Mouse (Mus musculus) cortical plate, adult 2 months (tissue): Measurements from ENCODE around the gene Mgmt. TPM values are rescaled to one million over a fixed set of nuclear protein-coding genes. Genes with fewer than 3 reads are reported as not detected.

Experiments used
- H3K27ac ChIP-seq: fragments of 200-500 bp; 2 replicates; pipeline ENCODE4 v1.5.1; 2012; ENCODE audit warnings: low read length, control low read depth, inconsistent platforms; ENCODE audit not compliant: insufficient read depth
- H3K4me1 ChIP-seq: fragments of 200-500 bp; 2 replicates; pipeline ENCODE4 v1.6.1; 2011; ENCODE audit warnings: low read length; ENCODE audit not compliant: control insufficient read depth, insufficient read depth
- H3K4me3 ChIP-seq: fragments of 200-500 bp; 2 replicates; pipeline ENCODE4 v1.5.1; 2011; ENCODE audit warnings: mild to moderate bottlenecking, low read length, control low read depth; ENCODE audit not compliant: insufficient read depth
- CTCF ChIP-seq: fragments of 200-500 bp; IDR thresholded peaks from 2 replicates; pipeline ENCODE4 v1.5.1; 2011; ENCODE audit warnings: mild to moderate bottlenecking, control low read depth, low read length; ENCODE audit not compliant: insufficient read depth; ENCODE audit errors: extremely low read depth
- POLR2A ChIP-seq: fragments of 200-500 bp; IDR thresholded peaks from 2 replicates; pipeline ENCODE4 v1.6.1; 2011; ENCODE audit warnings: mild to moderate bottlenecking, low read length, control low read depth; ENCODE audit not compliant: insufficient read depth; ENCODE audit errors: extremely low read depth
- polyA plus RNA-seq: library from polyadenylated mRNA; depleted of rRNA; stranded (reverse); fragments of >200 nt; gene quantifications from 2 replicates; pipeline ENCODE4 v1.2.3, GENCODE M21; 2012

Mgmt gene
- polyA plus RNA-seq, 1 experiment = 0.84 TPM

DNA sequence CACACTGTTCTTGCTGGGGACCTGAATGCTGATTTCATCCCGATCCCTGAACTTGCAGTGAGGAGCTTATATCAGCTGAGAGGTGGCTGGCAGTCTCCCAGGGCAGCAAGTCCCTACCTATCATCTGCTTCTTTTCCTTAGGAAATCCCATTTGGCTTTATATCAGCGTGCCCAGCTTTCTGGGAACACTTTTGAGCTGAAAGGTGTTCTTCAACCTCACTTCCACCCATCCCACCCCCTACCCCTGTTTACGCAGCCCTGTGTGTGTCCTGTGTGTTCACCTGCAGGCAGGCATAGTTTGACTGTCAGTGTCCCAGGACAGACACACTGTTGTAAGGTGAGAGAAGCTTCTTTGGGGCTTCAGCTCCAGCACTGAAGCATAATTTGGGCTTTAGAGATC, 119.0 kb downstream of the Mgmt start:
- TF ChIP-seq CTCF = no peak
- no peak for TF ChIP-seq POLR2A
- no peak overlapping the region for H3K4me3 ChIP-seq
- no peaks in the 10 kb centered on the region for H3K4me1 ChIP-seq
- no peak overlapping the region for H3K27ac ChIP-seq

DNA sequence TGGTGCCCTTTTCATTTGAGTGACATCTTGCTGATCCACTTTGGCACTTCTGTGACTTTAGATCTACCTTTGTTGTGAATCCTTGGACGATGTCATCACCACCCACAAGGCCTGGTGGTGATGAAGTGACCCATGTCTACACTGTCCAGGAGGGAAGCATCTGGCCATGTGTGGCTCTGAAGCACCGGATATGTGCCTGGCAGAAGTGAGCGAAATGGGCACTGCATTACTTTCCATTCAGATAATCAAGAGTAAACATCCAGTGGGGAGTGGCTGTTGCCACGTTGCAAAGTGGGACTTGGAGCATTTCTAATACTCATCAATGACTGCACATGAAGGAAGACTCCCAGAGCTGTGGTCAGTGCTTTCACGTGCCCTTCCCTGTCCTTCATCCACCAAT, 124.2 kb downstream of the Mgmt start:
- TF ChIP-seq POLR2A = no peak
- no peak for TF ChIP-seq CTCF
- Histone ChIP-seq H3K4me3 (no peak overlapping the region), H3K27ac (no peak overlapping the region), H3K4me1 (no peaks in the 10 kb centered on the region)

DNA sequence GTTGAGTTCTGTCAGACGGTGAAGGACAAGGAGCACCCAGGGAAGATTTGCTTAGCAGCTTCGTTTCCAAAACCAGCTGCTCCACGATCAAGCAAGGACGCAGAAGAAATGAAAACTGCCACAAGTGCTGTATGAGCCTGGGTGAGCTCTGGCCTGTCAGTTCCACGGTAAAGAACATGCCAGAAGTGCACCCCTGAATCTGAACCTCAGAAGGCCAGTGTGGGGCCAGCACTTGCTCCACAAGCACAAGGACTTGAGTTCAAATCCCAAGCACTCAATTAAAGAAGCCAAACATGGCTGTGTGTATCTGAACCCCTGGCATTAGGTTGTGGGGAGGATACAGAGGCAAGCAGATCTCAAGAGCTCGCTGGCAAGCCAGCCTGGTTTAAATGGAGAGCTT, 125.8 kb downstream of the Mgmt start:
- TF ChIP-seq POLR2A (no peak), CTCF (no peak)
- H3K4me1 ChIP-seq = no peaks in the 10 kb centered on the region
- no peak overlapping the region for H3K27ac ChIP-seq
- no peak overlapping the region for H3K4me3 ChIP-seq

DNA sequence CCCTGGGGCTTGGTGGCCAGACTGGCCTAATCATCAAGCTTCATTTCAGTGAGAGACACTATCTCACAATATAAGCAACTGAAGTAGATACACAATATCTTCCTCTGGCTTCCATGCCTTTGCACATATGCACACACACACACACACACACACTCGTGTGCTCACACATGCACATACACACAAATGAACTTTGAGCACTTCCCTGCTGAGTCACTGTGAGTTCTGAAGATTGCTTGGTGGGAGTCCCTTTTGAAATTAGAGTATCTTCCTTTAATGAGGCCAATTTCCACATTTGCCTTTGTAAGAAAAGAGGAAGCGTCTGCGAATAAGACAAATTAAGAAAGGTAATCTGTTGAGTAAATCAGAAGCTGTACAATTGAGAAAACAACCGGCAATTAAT, 136.4 kb downstream of the Mgmt start:
- H3K27ac ChIP-seq = no peak overlapping the region
- TF ChIP-seq CTCF (no peak), POLR2A (no peak)
- no peaks in the 10 kb centered on the region for H3K4me1 ChIP-seq
- no peak overlapping the region for H3K4me3 ChIP-seq

DNA sequence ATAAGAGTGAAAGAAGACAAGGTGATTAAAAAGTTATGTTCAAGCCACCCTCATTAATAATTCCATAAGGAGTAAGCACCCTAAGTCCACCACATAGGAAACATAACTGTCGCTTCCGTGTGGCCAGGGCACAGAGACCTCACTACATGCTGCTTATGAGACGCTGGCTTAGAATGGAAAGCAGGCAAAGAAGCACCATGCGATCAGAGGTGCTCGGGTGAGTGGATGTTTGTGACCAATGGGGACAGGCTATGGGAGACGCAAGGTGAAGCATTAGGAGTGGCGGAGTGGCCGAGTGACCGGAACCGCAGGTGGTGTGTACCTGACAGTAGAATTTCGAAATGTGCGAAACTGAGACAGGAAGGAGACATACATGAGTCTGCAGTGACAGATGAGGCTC, 138.8 kb downstream of the Mgmt start:
- no peak for TF ChIP-seq CTCF
- TF ChIP-seq POLR2A = no peak
- Histone ChIP-seq H3K4me1 (no peaks in the 10 kb centered on the region), H3K27ac (no peak overlapping the region), H3K4me3 (no peak overlapping the region)

DNA sequence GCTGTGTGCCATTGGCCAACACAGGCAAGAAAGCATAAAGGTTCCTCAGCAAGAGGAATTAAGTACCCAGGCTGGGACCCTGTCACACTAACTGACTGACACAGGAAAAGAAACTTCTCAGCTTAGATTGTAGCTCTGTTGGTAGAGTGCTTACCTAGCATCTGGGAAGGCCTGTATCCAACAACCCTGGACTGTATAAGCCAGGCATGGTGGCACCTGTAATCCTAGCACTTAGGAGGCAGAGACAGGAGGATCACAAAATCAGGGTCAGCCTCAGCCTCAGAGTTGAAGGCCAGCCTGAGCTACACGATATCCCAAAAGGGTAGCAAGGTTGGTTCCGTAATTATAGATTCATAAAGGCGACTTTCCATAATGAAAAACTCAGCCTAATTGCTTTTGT, 140.6 kb downstream of the Mgmt start:
- H3K27ac ChIP-seq = no peak overlapping the region
- no peak overlapping the region for H3K4me3 ChIP-seq
- TF ChIP-seq POLR2A (no peak), CTCF (no peak)
- H3K4me1 ChIP-seq = no peaks in the 10 kb centered on the region

DNA sequence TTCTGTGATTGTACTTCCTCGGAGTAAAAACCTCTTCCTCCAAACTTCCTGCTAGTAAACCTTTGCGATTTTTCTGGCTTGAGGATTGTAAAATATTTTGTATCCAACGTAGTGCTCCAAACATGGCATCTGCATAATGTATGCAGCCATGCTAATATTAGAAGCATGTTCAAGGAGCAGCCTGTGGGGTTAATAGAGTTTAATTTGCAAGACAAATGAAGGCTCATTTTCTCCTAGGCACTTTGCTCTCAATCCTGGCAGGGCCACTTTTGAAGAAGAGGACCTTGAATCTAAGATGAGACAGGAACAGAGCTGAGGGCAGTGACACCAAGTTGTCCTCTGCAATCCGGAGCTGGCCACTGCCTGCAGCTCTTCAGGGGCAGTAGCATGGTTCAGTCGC, 141.5 kb downstream of the Mgmt start:
- no peak overlapping the region for H3K4me3 ChIP-seq
- H3K4me1 ChIP-seq = no peaks in the 10 kb centered on the region
- no peak overlapping the region for H3K27ac ChIP-seq
- TF ChIP-seq CTCF (no peak), POLR2A (no peak)

DNA sequence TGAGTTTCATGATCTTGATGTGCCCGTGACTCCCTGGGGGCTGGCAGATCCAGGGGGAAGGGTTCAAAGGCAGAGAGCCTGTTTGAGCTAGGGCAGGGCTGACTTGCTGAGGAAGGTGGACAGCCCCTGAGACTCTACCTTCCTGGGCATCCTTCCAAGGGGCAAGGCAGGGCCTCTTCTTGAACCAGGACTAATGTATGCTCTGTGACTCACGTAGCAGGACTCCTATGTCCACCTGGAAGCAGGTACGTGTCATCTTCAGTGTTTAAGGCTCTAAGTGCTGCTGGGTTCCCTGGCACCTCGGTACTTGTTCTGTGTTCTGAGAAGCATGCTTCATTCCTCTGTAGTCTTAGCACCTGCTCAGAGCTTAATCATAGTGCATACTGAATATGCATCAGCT, 143.1 kb downstream of the Mgmt start:
- Histone ChIP-seq H3K4me1 (no peaks in the 10 kb centered on the region), H3K4me3 (no peak overlapping the region), H3K27ac (no peak overlapping the region)
- TF ChIP-seq POLR2A (no peak), CTCF (no peak)

DNA sequence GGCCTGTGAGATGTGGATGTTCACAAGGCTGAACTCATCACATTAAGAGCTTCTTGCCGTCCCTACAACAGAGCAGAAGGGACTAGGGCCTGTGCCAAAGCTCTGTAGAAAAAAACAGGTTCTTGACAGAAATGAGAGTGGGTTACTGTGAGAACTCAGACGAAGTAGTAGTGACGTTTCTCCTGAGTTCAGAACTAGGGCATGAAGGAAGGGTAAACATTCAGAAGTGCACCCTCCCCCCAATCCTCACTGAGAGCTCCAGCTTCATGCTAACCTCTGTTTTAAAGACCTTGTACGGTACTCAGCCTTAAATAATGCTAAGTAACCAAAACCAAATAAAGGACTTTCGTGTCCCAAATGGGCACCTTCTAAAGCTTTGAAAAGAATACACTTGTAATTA, 143.5 kb downstream of the Mgmt start:
- no peaks in the 10 kb centered on the region for H3K4me1 ChIP-seq
- TF ChIP-seq CTCF = no peak
- no peak for TF ChIP-seq POLR2A
- H3K27ac ChIP-seq = no peak overlapping the region
- H3K4me3 ChIP-seq = no peak overlapping the region

DNA sequence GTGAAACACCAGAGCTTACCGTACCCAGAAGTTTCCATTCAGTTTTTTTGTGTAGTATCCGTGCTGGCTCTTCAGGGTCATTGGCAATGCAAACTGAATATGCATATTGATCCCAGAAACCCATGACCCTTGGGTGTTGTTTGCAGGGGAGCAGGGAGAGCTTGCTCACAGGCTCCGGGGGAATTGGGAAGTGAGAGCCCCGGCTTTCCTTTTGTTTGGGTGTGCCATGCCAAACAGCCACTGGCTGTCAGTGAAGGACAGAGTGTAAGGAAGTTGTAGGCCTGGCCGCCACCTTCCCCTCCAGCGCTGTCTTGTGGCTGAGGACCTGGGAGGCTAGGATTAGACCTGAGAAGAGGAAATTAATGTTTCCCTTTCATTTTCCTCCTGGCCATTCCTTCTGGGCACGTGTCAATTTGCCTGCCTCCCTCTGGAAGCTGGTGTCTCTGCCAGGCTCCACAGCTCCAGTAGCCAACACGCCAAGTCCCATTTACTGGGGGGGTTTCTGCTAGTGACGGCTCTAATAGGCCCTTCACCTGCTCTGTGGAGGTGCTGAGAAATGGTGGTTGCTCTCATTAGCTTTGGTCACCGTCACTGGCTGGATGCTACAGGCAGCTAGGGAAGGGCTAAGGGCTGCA, 144.0 kb downstream of the Mgmt start:
- TF ChIP-seq POLR2A (no peak), CTCF (no peak)
- H3K27ac ChIP-seq = no peak overlapping the region
- H3K4me3 ChIP-seq = no peak overlapping the region
- no peaks in the 10 kb centered on the region for H3K4me1 ChIP-seq
